In genomic region chr11:75857781-75858180, GRCm38 (mm10) we compare ENCODE assay signal across 20 mouse cellular contexts.
A peak's percentile ranks its signal among the peaks of the same experiment; 100 is the strongest.
DNase-seq lines count a peak whose midpoint lies in the region; ATAC-seq and TF ChIP-seq lines count a peak whose summit lies in the region.
"Had no signal": no experiment of that assay in that cellular context is flagged by ENCODE, and none has a peak within 500 bp of the region (broad histone marks: within the 10 kb centered on the region; RNA-seq: fewer than 3 reads in every experiment).

No protein-coding gene starts in this region.

- H3K4me2 ChIP-seq in heart, postnatal 0 days (ENCODE audit: low read depth, low read length): no peak overlapping the region
- no peak overlapping the region for H3K4me2 ChIP-seq in heart, embryonic 11.5 days
- no peak overlapping the region for H3K4me2 ChIP-seq in lung, embryonic 16.5 days (ENCODE audit: low read depth, low read length)
- H3K4me2 ChIP-seq in midbrain, embryonic 16.5 days (ENCODE audit: low read length): no peak overlapping the region
- H3K4me2 ChIP-seq: limb, embryonic 12.5 days; midbrain, embryonic 12.5 days had no signal

- whole genome bisulfite sequencing in heart, postnatal 0 days: 30% methylated on average over 3 of the region's 3 CpGs
- 52% methylated on average over 3 of the region's 3 CpGs for WGBS in heart, embryonic 11.5 days (ENCODE audit: insufficient replicate concordance)
- WGBS in lung, embryonic 16.5 days: 32% methylated on average over 3 of the region's 3 CpGs
- WGBS in midbrain, embryonic 16.5 days: 78% methylated on average over 3 of the region's 3 CpGs

- no peak overlapping the region for H3K27ac ChIP-seq in heart, postnatal 0 days (ENCODE audit: low read depth)
- no peak overlapping the region for H3K27ac ChIP-seq in heart, embryonic 11.5 days (ENCODE audit: low read depth, low read length)
- H3K27ac ChIP-seq in lung, embryonic 16.5 days (ENCODE audit: low read length): peak overlapping the region; percentile 15
- H3K27ac ChIP-seq in midbrain, embryonic 16.5 days (ENCODE audit: low read length): no peak overlapping the region
- H3K27ac ChIP-seq: limb, embryonic 12.5 days; liver, embryonic 14.5 days; midbrain, embryonic 12.5 days had no signal

- no peak overlapping the region for H3K9ac ChIP-seq in heart, postnatal 0 days (replicated peaks; ENCODE audit: low read depth, low read length)
- no peak overlapping the region for H3K9ac ChIP-seq in heart, embryonic 11.5 days (ENCODE audit: low read depth, low read length)
- H3K9ac ChIP-seq in lung, embryonic 16.5 days (ENCODE audit: low read length): no peak overlapping the region
- no peak overlapping the region for H3K9ac ChIP-seq in midbrain, embryonic 16.5 days (ENCODE audit: low read depth, low read length)
- H3K9ac ChIP-seq: limb, embryonic 12.5 days; liver, embryonic 14.5 days; midbrain, embryonic 12.5 days had no signal

- no peaks in the 10 kb centered on the region for H3K27me3 ChIP-seq in heart, postnatal 0 days (ENCODE audit: control insufficient read depth, insufficient read depth, low read length)
- H3K27me3 ChIP-seq in heart, embryonic 11.5 days (ENCODE audit: control insufficient read depth, insufficient read depth, low read length): no peaks in the 10 kb centered on the region
- H3K27me3 ChIP-seq in lung, embryonic 16.5 days (ENCODE audit: control insufficient read depth, insufficient read depth, low read depth, low read length): no peaks in the 10 kb centered on the region
- H3K27me3 ChIP-seq in midbrain, embryonic 16.5 days (ENCODE audit: control insufficient read depth, insufficient read depth, low read depth, low read length): no peaks in the 10 kb centered on the region
- H3K27me3 ChIP-seq: midbrain, embryonic 12.5 days had no signal

- no peaks in the 10 kb centered on the region for H3K9me3 ChIP-seq in heart, postnatal 0 days (replicated peaks; ENCODE audit: control insufficient read depth, low read length)
- no peaks in the 10 kb centered on the region for H3K9me3 ChIP-seq in heart, embryonic 11.5 days (replicated peaks; ENCODE audit: control insufficient read depth, low read length)
- no peaks in the 10 kb centered on the region for H3K9me3 ChIP-seq in lung, embryonic 16.5 days (ENCODE audit: control insufficient read depth, low read length)
- no peaks in the 10 kb centered on the region for H3K9me3 ChIP-seq in midbrain, embryonic 16.5 days (replicated peaks; ENCODE audit: control insufficient read depth, low read length, poor library complexity, severe bottlenecking)
- H3K9me3 ChIP-seq: limb, embryonic 12.5 days; midbrain, embryonic 12.5 days had no signal

- TF ChIP-seq EP300 in heart, postnatal 0 days (IDR thresholded peaks at IDR 0.05; ENCODE audit: low read depth): no peak

- TF ChIP-seq CTCF in heart, postnatal 0 days (IDR thresholded peaks at IDR 0.05; ENCODE audit: low read depth): no peak

- H3K4me1 ChIP-seq in heart, postnatal 0 days (ENCODE audit: control insufficient read depth, insufficient read depth): no peaks in the 10 kb centered on the region; the same call in 1 of the 2 replicates
- H3K4me1 ChIP-seq in heart, embryonic 11.5 days (ENCODE audit: control insufficient read depth, insufficient read depth, low read length): 0 out of 2 replicates have a peak, but pooled peaks cover 3% of the 10 kb centered on the region
- peaks cover 17% of the 10 kb centered on the region for H3K4me1 ChIP-seq in lung, embryonic 16.5 days (replicated peaks; ENCODE audit: control insufficient read depth, insufficient read depth, low read length)
- H3K4me1 ChIP-seq in midbrain, embryonic 16.5 days (ENCODE audit: control insufficient read depth, insufficient read depth, low read length): peaks cover 14% of the 10 kb centered on the region; the same call in 1 of the 2 replicates

- peak; percentile 43 for DNase-seq in heart, postnatal 0 days (ENCODE audit: low spot score)
- peak; percentile 89 for DNase-seq in 416B (ENCODE audit: low read depth)
- DNase-seq in MEL-GATA-1-ER (ENCODE audit: extremely low read depth, low read depth): peak; percentile 71
- no peak for DNase-seq in spleen, postnatal 36 days (ENCODE audit: low spot score in 2 of 2)
- DNase-seq in retina, postnatal 1 day: no peak
- DNase-seq: cerebellum, adult 11 months; cerebellum, postnatal 36 days; heart, adult 11 months; heart, postnatal 36 days; kidney, postnatal 10 days; thymus, postnatal 4 days had no signal

- 0 out of 2 replicates have a peak, but pooled peaks cover 5% of the 10 kb centered on the region for H3K36me3 ChIP-seq in heart, postnatal 0 days (replicated peaks; ENCODE audit: control insufficient read depth, insufficient read depth, low read length)
- H3K36me3 ChIP-seq in heart, embryonic 11.5 days (ENCODE audit: control insufficient read depth, insufficient read depth, low read length): no peaks in the 10 kb centered on the region
- H3K36me3 ChIP-seq in lung, embryonic 16.5 days (ENCODE audit: control insufficient read depth, insufficient read depth, low read length): no peaks in the 10 kb centered on the region
- H3K36me3 ChIP-seq in midbrain, embryonic 16.5 days (ENCODE audit: control insufficient read depth, insufficient read depth, low read length): no peaks in the 10 kb centered on the region
- H3K36me3 ChIP-seq: limb, embryonic 12.5 days; midbrain, embryonic 12.5 days had no signal

- 0 out of 2 replicates have a peak, but pooled peaks have one; percentile 30 for ATAC-seq in heart, postnatal 0 days (ENCODE audit: insufficient read depth, low read depth)
- ATAC-seq in heart, embryonic 11.5 days (replicated peaks; ENCODE audit: insufficient number of reproducible peaks, low FRiP score, low TSS enrichment): no peak
- peak; percentile 64 for ATAC-seq in lung, embryonic 16.5 days (ENCODE audit: low read depth)
- ATAC-seq in midbrain, embryonic 16.5 days: no peak
- ATAC-seq: forebrain, embryonic 16.5 days had no signal

- H3K4me3 ChIP-seq in heart, postnatal 0 days (ENCODE audit: low read depth, low read length): no peak overlapping the region
- H3K4me3 ChIP-seq in heart, embryonic 11.5 days (ENCODE audit: low read depth, low read length): no peak overlapping the region
- H3K4me3 ChIP-seq in lung, embryonic 16.5 days (ENCODE audit: low read length): no peak overlapping the region
- H3K4me3 ChIP-seq in midbrain, embryonic 16.5 days (ENCODE audit: low read depth, low read length): no peak overlapping the region
- H3K4me3 ChIP-seq: erythroblast, embryonic 14.5 days; limb, embryonic 12.5 days; midbrain, embryonic 12.5 days; myocyte had no signal

Comparison
In these comparisons a context has a peak if more than half of its experiments do, and no peak if none do; other contexts are left out.
1. ATAC-seq: peak in heart, postnatal 0 days (single experiment) and lung, embryonic 16.5 days (single experiment); none in heart, embryonic 11.5 days (single experiment) and midbrain, embryonic 16.5 days (single experiment).
2. DNase-seq: peak in heart, postnatal 0 days (single experiment), 416B (single experiment) and MEL-GATA-1-ER (single experiment); none in spleen, postnatal 36 days (0 of 2) and retina, postnatal 1 day (single experiment).